Mouse (Mus musculus): ENCODE measurements around the gene Slc9a5. TPM values are rescaled to one million over a fixed set of nuclear protein-coding genes. Genes with fewer than 3 reads are reported as not detected.
A peak's percentile ranks its signal among the peaks of the same experiment; 100 is the strongest.

Slc9a5 gene
- total RNA-seq, 2 experiments from 2014 or later = 13.3 to 14.9 TPM

DNA sequence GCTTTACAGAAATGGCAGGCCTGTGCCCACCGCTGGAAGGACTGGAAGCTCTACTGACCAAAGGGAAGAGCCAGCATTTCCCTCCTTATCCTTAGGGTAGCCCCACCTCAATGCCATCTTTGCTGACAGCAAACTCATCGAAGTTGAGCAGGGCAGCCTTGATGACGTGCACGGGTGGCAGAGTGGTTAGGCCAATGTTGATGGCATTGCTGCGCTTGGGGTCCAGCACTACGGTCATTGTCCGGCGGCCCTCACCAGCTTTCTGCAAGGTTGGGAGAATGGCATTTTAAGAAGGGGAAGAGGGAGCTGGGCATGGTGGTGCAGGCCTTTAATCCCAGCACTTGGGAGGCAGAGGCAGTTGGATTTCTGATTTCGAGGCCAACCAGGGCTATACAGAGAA, 16.7 kb upstream of the Slc9a5 start:
- TF ChIP-seq CTCF (conservative IDR thresholded peaks at IDR 0.05) = no peak
- no peak overlapping the region for H3K27ac ChIP-seq
- no peak for DNase-seq (ENCODE audit: low spot score in 2 of 2)
- no peak overlapping the region for H3K4me3 ChIP-seq

DNA sequence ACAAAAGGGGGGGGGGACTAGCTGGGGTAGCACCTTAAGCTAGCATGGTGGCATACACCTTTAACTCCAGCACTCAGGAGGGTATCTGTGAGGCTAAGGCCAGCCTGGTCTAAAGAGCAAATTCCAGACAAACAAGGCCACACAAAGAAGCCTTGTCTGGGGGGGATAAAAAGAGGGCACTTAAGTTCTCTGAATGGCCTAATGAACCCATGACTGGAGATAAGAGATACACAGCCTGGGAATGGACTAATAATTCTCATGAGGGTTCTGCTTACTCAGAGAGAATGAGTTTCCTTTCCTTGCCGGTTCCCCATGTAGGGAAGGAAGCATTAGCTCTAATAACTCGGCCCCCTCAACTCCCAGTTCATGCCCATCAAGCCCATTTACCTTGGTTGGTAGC, 16.1 kb upstream of the Slc9a5 start:
- no peak for TF ChIP-seq CTCF (conservative IDR thresholded peaks at IDR 0.05)
- Histone ChIP-seq H3K27ac (no peak overlapping the region), H3K4me3 (no peak overlapping the region)
- DNase-seq (ENCODE audit: low spot score in 2 of 2) = no peak

DNA sequence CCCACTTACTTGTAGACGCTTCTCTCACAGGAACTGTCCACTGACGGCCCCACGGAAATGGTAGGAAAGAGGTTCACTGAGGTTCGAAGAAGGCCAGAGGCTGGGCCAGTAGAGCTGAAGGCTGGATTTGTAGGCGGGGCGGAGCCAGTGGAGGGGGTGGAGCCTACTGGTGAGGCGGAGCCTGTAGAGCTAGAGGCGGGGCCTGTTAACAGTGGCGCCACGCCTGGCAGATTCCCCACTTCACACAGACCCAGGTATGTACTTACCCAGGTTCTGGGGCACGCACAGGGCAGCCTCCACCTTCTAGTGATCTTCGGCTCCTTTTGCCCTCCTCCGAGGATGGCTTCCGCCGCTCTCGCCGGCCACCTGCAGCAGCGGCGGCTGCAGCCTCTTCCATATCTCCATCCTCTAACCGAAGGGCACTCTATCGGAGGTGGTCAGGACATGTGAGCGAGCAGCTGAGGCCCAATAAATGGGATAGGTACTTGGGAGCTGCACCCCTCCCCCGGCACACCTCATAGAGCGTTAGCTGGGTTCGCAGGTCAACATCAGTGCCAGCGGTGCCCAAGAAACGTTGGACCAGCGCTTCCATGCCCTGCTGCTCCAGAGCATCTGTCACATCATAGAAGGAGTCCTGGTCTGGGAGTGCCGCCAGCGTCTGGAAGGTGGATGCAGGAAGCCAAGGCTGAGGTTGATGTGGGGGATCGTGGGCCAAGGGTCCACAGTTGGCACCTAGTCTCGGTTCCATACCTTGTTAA, 12.1 kb upstream of the Slc9a5 start:
- no peak overlapping the region for H3K27ac ChIP-seq
- no peak overlapping the region for H3K4me3 ChIP-seq
- no peak for DNase-seq (ENCODE audit: low spot score in 2 of 2)
- no peak for TF ChIP-seq CTCF (conservative IDR thresholded peaks at IDR 0.05)

DNA sequence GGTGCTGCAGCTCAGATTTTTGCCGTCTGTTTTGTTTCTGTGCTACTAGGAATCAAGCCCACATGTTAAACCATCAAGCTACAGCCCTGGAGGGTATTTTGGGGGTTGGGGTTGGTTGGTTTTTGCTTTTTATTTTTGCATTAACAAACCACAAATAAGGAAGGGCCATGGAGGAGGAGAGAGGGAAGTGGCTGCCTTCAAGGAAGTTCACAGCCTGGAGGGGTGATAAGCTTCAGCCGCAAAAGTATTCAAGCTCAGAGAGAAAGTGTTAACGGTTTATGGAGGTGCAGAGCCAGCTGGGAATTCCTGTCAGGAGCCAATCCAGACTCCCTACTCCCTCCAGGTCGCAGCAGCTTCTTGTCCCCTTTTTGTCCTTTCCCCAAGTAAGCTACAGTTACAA, 9.7 kb upstream of the Slc9a5 start:
- no peak overlapping the region for H3K4me3 ChIP-seq
- no peak for TF ChIP-seq CTCF (conservative IDR thresholded peaks at IDR 0.05)
- no peak for DNase-seq (ENCODE audit: low spot score in 2 of 2)

DNA sequence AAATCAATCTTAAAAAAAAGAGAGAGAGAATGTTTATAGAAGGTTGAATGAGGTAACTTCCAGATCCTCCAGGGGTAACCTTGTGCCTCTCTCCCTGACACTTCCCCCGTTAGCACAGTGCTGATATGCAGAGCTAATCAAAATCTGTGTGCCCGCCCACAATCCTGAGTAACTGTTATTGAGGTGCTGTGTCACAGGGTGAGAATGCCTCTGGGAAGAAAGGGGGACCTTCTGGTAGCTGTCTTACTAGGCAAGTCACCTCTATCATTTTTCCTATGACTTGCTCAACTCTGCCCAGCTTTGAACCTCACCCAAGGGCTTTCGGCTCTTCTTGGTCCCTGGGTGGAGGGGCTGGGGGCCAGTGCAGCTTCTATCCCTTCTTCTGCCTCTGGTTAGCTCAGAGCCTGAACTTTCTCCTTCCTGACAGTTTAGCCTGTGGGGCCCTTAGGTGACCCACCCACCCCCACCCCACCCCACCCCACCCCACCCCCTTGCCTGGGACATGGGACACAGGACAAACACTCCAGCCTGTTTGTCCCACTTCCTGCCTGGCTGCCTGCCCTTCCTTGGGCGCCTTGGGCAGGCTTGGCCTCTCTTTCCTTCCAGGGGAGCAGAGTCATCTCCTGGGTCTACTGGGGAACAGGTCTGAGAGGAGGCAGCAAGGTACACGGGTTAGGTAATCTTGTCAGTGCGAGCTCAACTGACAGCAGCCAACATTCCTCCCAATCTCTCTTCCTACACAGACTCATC, 8.6 kb upstream of the Slc9a5 start:
- Histone ChIP-seq H3K4me3 (no peak overlapping the region), H3K27ac (no peak overlapping the region)
- TF ChIP-seq CTCF (conservative IDR thresholded peaks at IDR 0.05) = no peak
- no peak for DNase-seq (ENCODE audit: low spot score in 2 of 2)

More for the DNA sequence above, 9.7 kb upstream of the Slc9a5 start:
- H3K27ac ChIP-seq = no peak overlapping the region

DNA sequence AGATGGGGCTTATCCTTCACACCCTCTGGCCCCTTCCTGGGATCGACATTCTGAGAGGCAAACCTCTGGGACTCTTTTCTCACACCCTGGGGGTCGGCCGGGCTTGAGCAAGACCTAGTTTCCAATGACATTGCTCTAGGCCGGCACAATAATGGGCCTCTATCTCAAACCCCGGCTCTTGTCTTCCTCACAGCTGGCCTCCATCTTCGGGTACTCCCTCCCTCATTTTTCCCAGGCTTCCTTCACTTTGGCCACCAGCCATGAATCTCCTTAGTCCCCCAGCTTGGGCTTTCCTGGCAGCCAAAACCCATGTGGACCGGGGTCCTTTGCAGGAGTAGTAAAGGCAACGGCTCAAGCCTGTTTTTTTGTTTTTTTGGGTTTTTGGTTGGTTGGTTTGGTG, 7.2 kb upstream of the Slc9a5 start:
- no peak for DNase-seq (ENCODE audit: low spot score in 2 of 2)
- H3K27ac ChIP-seq = no peak overlapping the region
- H3K4me3 ChIP-seq = no peak overlapping the region
- TF ChIP-seq CTCF (conservative IDR thresholded peaks at IDR 0.05) = no peak

DNA sequence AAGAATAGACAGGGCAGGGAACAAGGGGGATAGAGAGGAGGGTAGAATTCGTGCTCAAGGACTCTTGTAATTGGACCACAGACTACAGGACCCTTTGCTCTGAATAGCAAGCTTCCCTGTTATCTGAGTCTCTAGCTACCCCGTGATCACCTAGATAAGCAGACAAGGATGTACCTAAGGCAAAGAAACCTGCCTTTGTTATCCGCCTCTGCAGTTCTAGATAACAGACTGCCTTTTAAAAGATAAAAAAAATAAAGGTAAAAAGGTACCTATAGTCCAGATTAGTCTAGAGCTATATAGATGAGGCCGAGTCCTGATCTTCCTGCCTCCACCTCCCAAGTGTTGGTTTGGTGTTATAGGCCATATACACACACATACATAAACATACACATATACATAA, 5.9 kb upstream of the Slc9a5 start:
- TF ChIP-seq CTCF (conservative IDR thresholded peaks at IDR 0.05) = no peak
- Histone ChIP-seq H3K27ac (no peak overlapping the region), H3K4me3 (no peak overlapping the region)
- DNase-seq (ENCODE audit: low spot score in 2 of 2) = no peak

DNA sequence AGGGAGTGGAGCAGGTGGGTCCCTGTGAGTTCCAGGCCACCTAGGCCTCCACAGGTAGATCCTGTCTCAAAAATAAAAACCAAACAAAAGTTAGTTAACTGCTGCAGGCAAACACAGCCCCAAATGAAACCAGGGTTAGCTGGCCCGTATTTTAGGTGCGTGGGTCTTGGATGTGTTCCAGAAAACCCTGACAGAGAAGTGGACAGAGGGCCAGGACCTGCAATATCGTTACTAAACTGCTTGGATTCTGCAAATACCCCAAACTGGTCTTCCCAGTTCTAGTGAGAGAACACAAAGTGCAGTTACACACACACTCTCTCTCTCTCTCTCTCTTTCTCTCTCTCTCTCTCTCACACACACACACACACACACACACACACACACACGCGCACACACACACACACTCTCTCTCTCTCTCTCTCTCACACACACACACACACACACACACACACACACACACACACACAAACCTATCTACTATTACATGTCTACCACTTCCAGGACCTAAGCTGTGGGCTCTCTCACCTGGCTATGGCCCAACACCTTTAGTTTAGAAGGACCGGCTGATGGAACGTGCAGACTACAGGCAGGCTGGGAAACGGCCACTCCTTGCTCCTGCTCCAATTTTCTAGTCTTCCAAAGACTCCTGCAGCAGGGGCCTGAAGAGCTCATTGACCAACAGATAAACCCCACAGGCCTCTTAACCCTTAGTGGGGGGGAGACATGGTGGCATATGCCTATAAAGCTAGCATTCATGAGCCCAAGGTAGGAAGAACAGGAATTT, 4.7 kb upstream of the Slc9a5 start:
- Histone ChIP-seq H3K4me3 (no peak overlapping the region), H3K27ac (no peak overlapping the region)
- no peak for TF ChIP-seq CTCF (conservative IDR thresholded peaks at IDR 0.05)
- DNase-seq (ENCODE audit: low spot score in 2 of 2) = no peak

DNA sequence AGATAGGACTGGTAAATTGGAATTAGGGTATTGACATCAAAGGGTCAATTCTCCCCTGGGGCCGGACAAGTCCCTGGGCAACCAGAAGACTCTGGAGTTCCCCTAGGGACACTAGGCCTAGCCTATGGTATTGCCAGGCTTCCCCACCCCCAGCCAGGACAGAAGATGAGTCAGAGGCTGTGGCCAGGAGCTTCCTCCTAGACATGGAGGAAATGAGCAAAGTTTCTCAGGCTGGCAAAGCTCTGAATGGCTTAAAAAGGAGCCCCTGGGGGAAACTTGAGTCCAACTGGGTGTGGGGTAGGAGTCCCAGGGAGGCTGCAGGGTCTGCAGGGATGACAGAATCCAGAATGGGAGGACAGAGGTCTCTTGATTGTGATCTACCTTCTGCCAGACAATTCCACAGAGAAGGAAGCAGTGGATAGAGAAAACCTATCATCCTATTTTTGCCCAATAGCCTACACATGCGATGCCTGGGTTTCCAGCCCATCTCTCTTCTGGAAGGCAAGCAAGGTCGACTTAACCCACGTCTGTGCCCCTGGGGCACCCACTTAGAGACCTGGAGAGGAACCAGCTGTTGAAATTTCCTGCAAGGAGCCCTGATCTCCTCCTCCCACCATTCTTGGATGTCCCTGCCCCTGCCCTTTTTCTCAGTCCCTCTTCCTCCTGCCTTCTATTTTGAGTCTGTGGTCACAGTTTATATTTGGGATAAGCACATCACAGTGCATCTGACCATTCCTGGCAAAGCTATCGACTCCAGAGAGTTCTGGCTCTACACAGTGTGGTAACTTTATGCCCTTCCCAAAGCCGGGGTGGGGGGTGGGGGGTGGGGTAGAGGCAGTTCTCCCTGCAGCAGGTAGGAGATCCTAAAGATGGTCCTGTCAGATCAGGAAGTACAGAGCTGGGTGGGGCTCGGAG, 3.3 kb upstream of the Slc9a5 start:
- no peak for DNase-seq (ENCODE audit: low spot score in 2 of 2)
- H3K27ac ChIP-seq = no peak overlapping the region; the same call in 1 of the 2 replicates
- H3K4me3 ChIP-seq = no peak overlapping the region
- no peak for TF ChIP-seq CTCF (conservative IDR thresholded peaks at IDR 0.05)

DNA sequence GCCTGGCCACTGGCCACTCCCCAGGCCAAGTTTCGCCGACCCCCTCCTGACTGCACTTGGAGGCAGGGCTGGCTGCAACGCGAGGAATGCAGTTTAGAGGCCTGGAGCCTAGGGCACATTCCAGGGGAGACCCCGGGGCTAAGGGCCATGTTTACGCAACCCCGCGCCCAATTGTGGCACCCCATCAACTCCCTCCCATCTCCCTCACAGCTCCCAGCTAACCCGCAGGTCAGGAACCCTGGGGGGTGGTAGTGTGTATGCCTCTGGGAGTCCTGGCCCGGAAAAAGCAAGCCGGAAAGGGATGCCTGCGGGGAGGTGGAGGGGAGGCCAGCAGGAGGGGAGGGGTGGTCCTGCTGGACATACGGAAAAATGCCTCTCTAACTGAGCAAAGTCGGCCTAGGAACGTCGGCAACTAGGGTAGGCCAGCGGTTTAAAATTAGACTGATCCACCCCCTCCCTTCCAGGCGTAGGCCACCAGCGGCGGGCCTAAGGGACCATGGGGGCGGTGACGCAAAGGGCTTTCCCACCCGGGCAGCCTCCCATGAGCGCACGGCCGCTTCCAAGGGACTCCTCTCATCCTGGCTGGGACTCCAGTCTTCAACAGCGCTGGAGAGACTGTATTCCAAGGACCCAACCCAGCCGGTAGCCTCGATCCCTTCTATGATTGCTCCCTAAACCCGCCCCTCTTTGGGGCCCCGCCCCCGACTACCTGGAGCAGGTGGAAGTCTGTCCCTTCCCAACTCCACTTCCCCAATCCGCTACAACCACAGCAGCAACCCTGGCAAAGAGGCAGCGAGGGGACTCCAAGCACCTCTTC, 1.8 kb upstream of the Slc9a5 start:
- Histone ChIP-seq H3K4me3 (peak overlapping the region; percentile 77), H3K27ac (peak overlapping the region; percentile 34; the same call in 1 of the 2 replicates)
- TF ChIP-seq CTCF (conservative IDR thresholded peaks at IDR 0.05) = no peak
- no peak for DNase-seq (ENCODE audit: low spot score in 2 of 2)

DNA sequence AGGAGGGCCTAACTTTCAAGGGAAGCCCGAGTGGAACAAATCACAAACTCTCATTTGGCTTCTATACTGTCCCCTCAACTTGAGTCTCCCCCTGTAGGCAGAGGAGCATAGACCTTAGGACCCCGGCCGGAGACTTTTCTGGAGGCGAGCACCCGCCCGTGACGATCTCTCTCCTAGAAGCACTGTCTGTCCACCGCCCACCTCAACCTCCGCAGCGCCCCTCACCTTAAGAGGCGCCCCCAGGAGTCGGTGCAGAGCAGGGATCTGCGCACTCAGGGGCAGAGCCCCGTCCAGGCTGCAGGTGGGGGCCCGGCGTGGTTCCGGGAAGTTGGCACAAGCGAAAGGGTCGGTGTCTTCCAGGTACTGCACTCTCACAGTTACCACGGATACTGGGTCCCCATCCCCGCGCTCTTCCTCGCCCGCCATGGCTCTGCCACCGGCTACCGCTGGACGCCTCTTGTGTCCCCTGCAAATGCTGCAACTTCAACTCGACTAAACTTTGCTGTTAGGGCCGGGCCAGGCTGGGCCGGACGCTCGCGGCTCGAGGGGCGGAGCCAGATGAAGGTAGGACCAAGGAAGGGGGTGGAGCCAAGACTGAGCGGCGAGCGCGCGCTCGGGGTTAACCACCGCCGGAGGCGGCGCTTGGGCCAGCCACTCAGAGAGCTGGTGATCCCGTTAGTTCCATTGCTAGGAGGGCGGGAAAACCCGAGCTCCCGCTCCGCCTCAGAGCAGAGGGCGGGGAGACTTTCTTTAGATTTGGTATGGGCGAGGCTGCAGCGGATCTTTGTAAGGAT, 1.0 kb upstream of the Slc9a5 start, which contains the start of gene Fhod1:
TSS of gene Fhod1 (minus strand) at position 526 of the 794 bp plus-strand sequence.
- Histone ChIP-seq H3K27ac (peak within 1 kb of the TSS; percentile 75; the same call in 1 of the 2 replicates), H3K4me3 (peak within 1 kb of the TSS; percentile 77)
- DNase-seq (ENCODE audit: low spot score in 2 of 2) = peak; percentile 75 to 86
- TF ChIP-seq CTCF (conservative IDR thresholded peaks at IDR 0.05) = 0 out of 2 replicates have a peak, but pooled peaks have one; percentile 27
